Mouse (Mus musculus) induced T-regulatory cell, adult 2 months (primary cell): ENCODE measurements at regions not wholly inside any gene's neighbourhood (a gene's known extent, or its start where the extent isn't known, plus 50 kb on each side); places are given as distances from the start of the nearest gene placed in this dataset.

ENCODE experiments used
- DNase-seq: peaks from one replicate; pipeline ENCODE4 v3.0.0-alpha.2; 2012; ENCODE audit warnings: low read depth

- no peak for DNase-seq
These were observed 117.9 kb downstream of the Usp31 start for GRCm38 (mm10) chr7:121589088-121589605.

- no peak for DNase-seq
These were observed 119.3 kb downstream of the Usp31 start for GRCm38 (mm10) chr7:121587713-121588112.

- no peak for DNase-seq
These were observed 121.3 kb downstream of the Usp31 start for GRCm38 (mm10) chr7:121585721-121586120.

GRCm38 (mm10) chr7:121579497-121579896, 127.6 kb downstream of the Usp31 start:
- DNase-seq: no peak

- DNase-seq: no peak
These were observed 134.2 kb downstream of the Usp31 start for GRCm38 (mm10) chr7:121572681-121573335.

GRCm38 (mm10) chr7:121571741-121572140, 135.3 kb downstream of the Usp31 start:
- DNase-seq: no peak

GRCm38 (mm10) chr7:121571292-121571691, 135.8 kb downstream of the Usp31 start:
- no peak for DNase-seq

- DNase-seq: no peak
These were observed 137.8 kb downstream of the Usp31 start for GRCm38 (mm10) chr7:121569248-121569647.

GRCm38 (mm10) chr7:121568064-121568463, 139.0 kb downstream of the Usp31 start:
- DNase-seq: no peak

GRCm38 (mm10) chr7:121563526-121563925, 143.5 kb downstream of the Usp31 start:
- DNase-seq: peak; percentile 16

- DNase-seq: no peak
These were observed 151.6 kb downstream of the Usp31 start for GRCm38 (mm10) chr7:121555420-121555819.
